Mouse (Mus musculus): ENCODE results near the gene Hsd3b7.

GRCm38 (mm10) chr7:127751619-127752018 lies 48.8 kb upstream of the Hsd3b7 start:
- TF ChIP-seq CTCF (IDR thresholded peaks at IDR 0.05) (no peak), EP300 (IDR thresholded peaks at IDR 0.05) (no peak)
